Mouse (Mus musculus) hindbrain, postnatal 0 days (tissue): Measurements from ENCODE around the gene Glis1. TPM values are rescaled to one million over a fixed set of nuclear protein-coding genes. Genes with fewer than 3 reads are reported as not detected.

Source experiments
- ATAC-seq: fragments of 200-750 bp; cut with Nextera tagmentation; 2 replicates; pipeline ENCODE4 v1.8.0; 2017; ENCODE audit warnings: mild to moderate bottlenecking, moderate TSS enrichment, moderate library complexity
- DNase-seq: peaks from one replicate; pipeline ENCODE4 v3.0.0-alpha.2; 2015; ENCODE audit warnings: low spot score
- H3K27ac ChIP-seq: fragments of 300-500 bp; sonication (generic); 2 replicates; pipeline ENCODE4 v1.5.1; 2014; ENCODE audit warnings: mild to moderate bottlenecking
- H3K27me3 ChIP-seq: fragments of 300-500 bp; sonication (generic); 2 replicates; pipeline ENCODE4 v1.6.1; 2014; ENCODE audit warnings: low read length, mixed read lengths; ENCODE audit not compliant: insufficient read depth
- H3K36me3 ChIP-seq: fragments of 300-500 bp; sonication (generic); 2 replicates; pipeline ENCODE4 v1.6.1; 2014; ENCODE audit warnings: low read length, mixed read lengths; ENCODE audit not compliant: insufficient read depth
- H3K4me1 ChIP-seq: fragments of 300-500 bp; sonication (generic); 2 replicates; pipeline ENCODE4 v1.6.1; 2014; ENCODE audit warnings: antibody characterized with exemption, low read length, mixed read lengths; ENCODE audit not compliant: insufficient read depth
- H3K4me2 ChIP-seq: fragments of 300-500 bp; sonication (generic); 2 replicates; pipeline ENCODE4 v1.6.1; 2014; ENCODE audit warnings: low read depth, mild to moderate bottlenecking, low read length, moderate library complexity, mixed read lengths
- H3K4me3 ChIP-seq: fragments of 300-500 bp; sonication (generic); 2 replicates; pipeline ENCODE4 v1.5.1; 2014; ENCODE audit warnings: low read length
- H3K9ac ChIP-seq: fragments of 300-500 bp; sonication (generic); replicated peaks from 2 replicates; pipeline ENCODE4 v1.6.1; 2014; ENCODE audit warnings: mild to moderate bottlenecking, low read length, moderate library complexity, mixed read lengths
- H3K9me3 ChIP-seq: fragments of 300-500 bp; sonication (generic); 2 replicates; pipeline ENCODE4 v1.6.1; 2016; ENCODE audit warnings: low read length, mixed read lengths
- CTCF ChIP-seq: IDR thresholded peaks from 2 replicates; pipeline ENCODE4 v1.5.1; 2016; ENCODE audit warnings: antibody characterized with exemption, control low read depth, low read depth
- WGBS: fragments of 180-500 bp; shearing (Covaris S2); extraction: QIAGEN DNeasy Blood & Tissue Kit; methylation state at CpG from one replicate; pipeline ENCODE4 v1.1.7; 2014; 5-methylcytosine and 5-hydroxymethylcytosine counted together
- polyA plus RNA-seq: library from polyadenylated mRNA; unstranded; fragments of >200 nt; fragmentation: Nextera tagmentation; extraction: Ambion mirVana; gene quantifications from 2 replicates; pipeline ENCODE4 v1.2.1, GENCODE M21; 2015
- total RNA-seq: library from RNA; depleted of rRNA; stranded (reverse); fragments of >200 nt; gene quantifications from 2 replicates; pipeline ENCODE4 v1.2.3, GENCODE M21; 2014

Gene Glis1
- total and polyA plus RNA-seq, 2 experiments from 2014 or later: 4.1 to 11.9 TPM

DNA sequence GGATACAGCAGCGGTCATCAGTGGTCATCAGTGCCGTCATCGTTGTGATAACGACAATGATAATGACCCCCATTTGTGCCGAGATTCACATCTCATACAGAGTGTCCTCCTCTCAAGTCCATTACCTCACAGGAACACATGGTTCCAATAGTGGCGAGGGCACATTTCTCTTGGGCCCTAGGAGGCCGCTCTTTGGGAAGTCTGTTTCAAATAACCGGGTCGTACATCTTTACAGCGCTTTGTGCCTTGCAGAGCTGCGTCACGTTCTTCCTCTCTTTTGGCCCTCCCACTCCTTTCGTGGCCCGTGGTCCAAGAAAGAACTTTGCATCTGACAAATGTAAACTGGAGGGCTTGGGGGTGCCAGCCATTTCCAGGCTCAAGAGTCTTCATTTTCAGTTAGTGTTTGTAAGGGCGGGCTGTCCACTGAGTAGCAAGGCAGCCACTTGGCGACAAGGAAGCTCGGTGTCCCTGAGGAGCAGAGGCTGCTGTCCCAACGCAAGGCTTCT is 63.1 kb downstream of the Glis1 start:
- H3K9me3 ChIP-seq: no peaks in the 10 kb centered on the region
- H3K4me3 ChIP-seq: no peak overlapping the region
- 84% methylated on average over 18 of the region's 18 CpGs for WGBS

DNA sequence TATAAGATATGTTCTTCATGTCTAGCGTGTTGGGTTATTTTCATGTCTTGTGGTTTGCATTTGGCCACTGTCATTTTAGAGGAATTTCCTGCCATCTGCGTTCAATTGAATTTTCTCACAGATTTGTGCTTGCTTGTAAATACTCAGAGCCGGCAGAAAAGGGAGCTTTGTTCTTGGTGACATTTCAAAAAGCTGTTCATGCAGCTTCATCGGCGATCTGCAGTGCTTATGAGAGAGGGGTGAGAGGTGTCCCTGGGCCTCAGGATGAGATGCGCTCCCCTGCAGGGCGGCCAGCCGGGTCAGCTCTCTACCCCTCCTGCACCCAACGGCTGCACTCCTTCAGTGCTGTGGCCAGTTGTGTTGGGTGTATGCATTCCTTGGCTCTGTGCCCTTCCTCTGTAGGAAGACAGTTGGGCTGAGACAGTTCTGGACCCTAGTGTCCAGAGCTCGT is 68.2 kb downstream of the Glis1 start:
- WGBS: 48% methylated on average over 10 of the region's 10 CpGs
- Histone ChIP-seq H3K9ac (no peak overlapping the region), H3K4me3 (no peak overlapping the region), H3K9me3 (no peaks in the 10 kb centered on the region), H3K4me2 (no peak overlapping the region), H3K4me1 (no peaks in the 10 kb centered on the region), H3K27me3 (no peaks in the 10 kb centered on the region), H3K27ac (no peak overlapping the region), H3K36me3 (no peaks in the 10 kb centered on the region)
- DNase-seq (no peak), ATAC-seq (no peak)
- no peak for TF ChIP-seq CTCF

More for the DNA sequence above, 63.1 kb downstream of the Glis1 start:
- Histone ChIP-seq H3K27me3 (no peaks in the 10 kb centered on the region), H3K4me2 (no peak overlapping the region), H3K36me3 (no peaks in the 10 kb centered on the region), H3K9ac (no peak overlapping the region), H3K4me1 (no peaks in the 10 kb centered on the region), H3K27ac (no peak overlapping the region)
- DNase-seq (no peak), ATAC-seq (no peak)
- TF ChIP-seq CTCF: no peak

- no peak overlapping the region for H3K9ac ChIP-seq
- no peaks in the 10 kb centered on the region for H3K4me1 ChIP-seq
- H3K9me3 ChIP-seq: no peaks in the 10 kb centered on the region
- H3K4me2 ChIP-seq: no peak overlapping the region
- DNase-seq (no peak), ATAC-seq (no peak)
- H3K27me3 ChIP-seq: no peaks in the 10 kb centered on the region
- no peak overlapping the region for H3K4me3 ChIP-seq
- TF ChIP-seq CTCF: no peak
- no peaks in the 10 kb centered on the region for H3K36me3 ChIP-seq
- H3K27ac ChIP-seq: no peak overlapping the region
- WGBS: 91% methylated on average over 11 of the region's 11 CpGs
Measured at GRCm38 (mm10) chr4:107514981-107515380, 80.6 kb downstream of the Glis1 start.

GRCm38 (mm10) chr4:107515626-107516025 is 81.2 kb downstream of the Glis1 start:
- Histone ChIP-seq H3K4me1 (no peaks in the 10 kb centered on the region), H3K4me3 (no peak overlapping the region), H3K27ac (no peak overlapping the region), H3K4me2 (no peak overlapping the region), H3K36me3 (no peaks in the 10 kb centered on the region), H3K9ac (no peak overlapping the region), H3K9me3 (no peaks in the 10 kb centered on the region), H3K27me3 (no peaks in the 10 kb centered on the region)
- no peak for TF ChIP-seq CTCF
- WGBS: 85% methylated on average over 7 of the region's 7 CpGs
- ATAC-seq: no peak
- no peak for DNase-seq

GRCm38 (mm10) chr4:107518766-107519165 is 84.4 kb downstream of the Glis1 start:
- H3K36me3 ChIP-seq: no peaks in the 10 kb centered on the region
- H3K27ac ChIP-seq: no peak overlapping the region
- ATAC-seq (no peak), DNase-seq (no peak)
- H3K4me1 ChIP-seq: no peaks in the 10 kb centered on the region
- 93% methylated on average over 11 of the region's 11 CpGs for WGBS
- H3K9ac ChIP-seq: no peak overlapping the region
- H3K27me3 ChIP-seq: no peaks in the 10 kb centered on the region
- H3K4me3 ChIP-seq: no peak overlapping the region
- H3K4me2 ChIP-seq: no peak overlapping the region
- H3K9me3 ChIP-seq: no peaks in the 10 kb centered on the region
- no peak for TF ChIP-seq CTCF

- no peak overlapping the region for H3K4me2 ChIP-seq
- ATAC-seq (no peak), DNase-seq (no peak)
- no peak overlapping the region for H3K9ac ChIP-seq
- H3K27ac ChIP-seq: no peak overlapping the region
- H3K27me3 ChIP-seq: no peaks in the 10 kb centered on the region
- TF ChIP-seq CTCF: no peak
- H3K4me3 ChIP-seq: no peak overlapping the region
- H3K4me1 ChIP-seq: no peaks in the 10 kb centered on the region
- 82% methylated on average over 5 of the region's 5 CpGs for whole genome bisulfite sequencing
- no peaks in the 10 kb centered on the region for H3K36me3 ChIP-seq
- H3K9me3 ChIP-seq: no peaks in the 10 kb centered on the region
Measured at GRCm38 (mm10) chr4:107520071-107520470, 85.7 kb downstream of the Glis1 start.

DNA sequence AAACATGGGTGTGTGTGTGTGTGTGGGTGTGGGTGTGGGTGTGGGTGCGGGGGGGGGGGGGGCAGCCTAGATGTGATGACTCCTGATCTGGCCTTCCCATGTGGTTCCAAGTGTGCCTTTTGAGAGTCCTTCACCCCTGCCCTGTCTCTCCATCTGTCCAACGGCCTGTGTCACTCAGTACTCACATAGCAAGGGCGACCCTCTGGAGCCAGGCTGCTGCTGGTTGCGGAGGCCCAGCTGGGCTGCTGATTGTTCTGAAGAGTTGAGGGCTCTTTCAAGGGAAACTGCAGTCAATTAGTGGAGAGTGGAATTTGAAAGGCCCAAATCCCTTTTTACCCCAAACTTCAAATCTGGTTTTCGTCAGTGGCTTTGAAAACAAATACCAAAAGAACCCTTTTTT is 86.4 kb downstream of the Glis1 start:
- 56% methylated on average over 4 of the region's 5 CpGs for WGBS
- DNase-seq: no peak

More for the DNA sequence above, 86.4 kb downstream of the Glis1 start:
- Histone ChIP-seq H3K36me3 (no peaks in the 10 kb centered on the region), H3K4me1 (no peaks in the 10 kb centered on the region), H3K9me3 (no peaks in the 10 kb centered on the region), H3K27me3 (no peaks in the 10 kb centered on the region), H3K4me2 (no peak overlapping the region), H3K9ac (no peak overlapping the region), H3K27ac (no peak overlapping the region), H3K4me3 (no peak overlapping the region)
- TF ChIP-seq CTCF: no peak
- ATAC-seq: no peak
